Mouse (Mus musculus) C2C12 (cell line): ENCODE measurements around the gene Cdkn1c. TPM values are rescaled to one million over a fixed set of nuclear protein-coding genes. Genes with fewer than 3 reads are reported as not detected.

ENCODE experiments used
- H3K27me3 ChIP-seq: one replicate; pipeline ENCODE4 v1.6.1; 2011; ENCODE audit not compliant: control insufficient read depth, insufficient read depth, insufficient read length
- H3K36me3 ChIP-seq: one replicate; pipeline ENCODE4 v1.6.1; 2011; ENCODE audit not compliant: control insufficient read depth, insufficient read depth
- H3K4me3 ChIP-seq: one replicate; pipeline ENCODE4 v1.5.1; 2011; ENCODE audit warnings: mild to moderate bottlenecking, control low read depth; ENCODE audit not compliant: poor library complexity, insufficient read depth, severe bottlenecking
- H3K79me2 ChIP-seq: one replicate; pipeline ENCODE4 v1.6.1; 2011; ENCODE audit not compliant: control insufficient read depth, insufficient read depth
- H3K79me3 ChIP-seq: one replicate; pipeline ENCODE4 v1.6.1; 2011; ENCODE audit warnings: low read depth, control low read depth
- H3ac ChIP-seq: one replicate; pipeline ENCODE3; 2011; ENCODE audit warnings: low read depth; ENCODE audit not compliant: control insufficient read depth, insufficient read length
- CEBPB ChIP-seq: IDR thresholded peaks from one replicate; pipeline ENCODE4 v1.6.1; 2011; ENCODE audit warnings: low read depth, mild to moderate bottlenecking, control low read depth, moderate library complexity
- CTCF ChIP-seq: IDR thresholded peaks from one replicate; pipeline ENCODE4 v1.5.1; 2011; ENCODE audit not compliant: control insufficient read depth, insufficient read depth, insufficient read length
- FOSL1 ChIP-seq: IDR thresholded peaks from one replicate; pipeline ENCODE4 v1.8.0; 2011; ENCODE audit warnings: mild to moderate bottlenecking, low read length; ENCODE audit not compliant: poor library complexity, insufficient read depth, severe bottlenecking
- MAX ChIP-seq: IDR thresholded peaks from one replicate; pipeline ENCODE4 v1.6.1; 2011; ENCODE audit warnings: mild to moderate bottlenecking, control low read depth
- MYOD1 ChIP-seq: IDR thresholded peaks from one replicate; pipeline ENCODE4 v1.6.1; 2011; ENCODE audit warnings: low read depth; ENCODE audit not compliant: control insufficient read depth, insufficient read length
- MYOG ChIP-seq: IDR thresholded peaks from one replicate; pipeline ENCODE4 v1.6.1; 2011; ENCODE audit not compliant: control insufficient read depth, insufficient read length; ENCODE audit errors: extremely low read depth
- USF1 ChIP-seq: IDR thresholded peaks from one replicate; pipeline ENCODE4 v1.6.1; 2011; ENCODE audit warnings: low read depth, mild to moderate bottlenecking, control low read depth, moderate library complexity
- long read RNA-seq, 2 experiments: library from polyadenylated mRNA; unstranded; transcript quantifications; one replicate each; pipeline ENCODE4 v2.0.0; 2019 to 2020
- polyA plus RNA-seq: library from polyadenylated mRNA; unstranded; fragments of >200 nt; fragmentation: generic; extraction: Trizol; gene quantifications from one replicate; pipeline ENCODE4 v1.2.1, GENCODE M21; 2012; ENCODE audit warnings: missing spikeins

Cdkn1c gene
- 2.3 TPM for polyA plus RNA-seq
- long read RNA-seq, experiment 1, transcript Cdkn1c-201 (4 exons, 1,901 nt) = major isoform, 5 of 15 reads
- long read RNA-seq, experiment 1, partial matches to known transcripts = 1 of 15 reads
- long read RNA-seq, experiment 1, other reads (novel, unspliced or antisense) = 8 of 15 reads
- long read RNA-seq, experiment 2, partial matches to known transcripts = 0 of 2 reads
- long read RNA-seq, experiment 2, other reads (novel, unspliced or antisense) = 2 of 2 reads

DNA sequence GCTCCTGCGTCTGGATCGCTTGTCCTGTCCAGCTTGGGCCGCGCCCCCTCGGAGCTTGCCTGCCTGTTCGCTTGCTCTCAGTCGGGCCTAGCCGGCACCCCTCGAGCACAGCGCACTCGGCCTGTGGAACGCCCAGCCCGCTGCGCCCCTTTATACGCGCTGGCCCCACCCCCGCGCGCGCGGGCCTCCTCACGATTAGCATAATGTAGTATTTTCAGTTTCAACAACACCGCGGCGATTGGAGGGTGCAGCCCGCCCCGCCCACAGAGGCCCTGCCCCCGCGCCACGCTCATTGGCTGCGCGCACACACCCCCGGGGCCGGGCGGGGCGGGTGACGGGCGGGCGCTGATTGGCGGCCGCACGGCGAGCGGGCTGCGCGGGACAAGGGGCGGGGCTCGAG lies at the start of gene Cdkn1c:
Gene Cdkn1c (minus strand): TSS at position 177 of the 400 bp plus-strand sequence.
- H3K4me3 ChIP-seq = no peak within 1 kb of the TSS
- peaks cover 16% of the 10 kb centered on the region for H3K27me3 ChIP-seq
- no peaks in the 10 kb centered on the region for H3K79me3 ChIP-seq
- TF ChIP-seq MYOG (no peak), USF1 (no peak), FOSL1 (no peak), MYOD1 (no peak), MAX (no peak), CEBPB (no peak)
- peak within 1 kb of the TSS; percentile 29 for H3ac ChIP-seq
- no peaks in the 10 kb centered on the region for H3K79me2 ChIP-seq
- H3K36me3 ChIP-seq = no peaks in the 10 kb centered on the region

DNA sequence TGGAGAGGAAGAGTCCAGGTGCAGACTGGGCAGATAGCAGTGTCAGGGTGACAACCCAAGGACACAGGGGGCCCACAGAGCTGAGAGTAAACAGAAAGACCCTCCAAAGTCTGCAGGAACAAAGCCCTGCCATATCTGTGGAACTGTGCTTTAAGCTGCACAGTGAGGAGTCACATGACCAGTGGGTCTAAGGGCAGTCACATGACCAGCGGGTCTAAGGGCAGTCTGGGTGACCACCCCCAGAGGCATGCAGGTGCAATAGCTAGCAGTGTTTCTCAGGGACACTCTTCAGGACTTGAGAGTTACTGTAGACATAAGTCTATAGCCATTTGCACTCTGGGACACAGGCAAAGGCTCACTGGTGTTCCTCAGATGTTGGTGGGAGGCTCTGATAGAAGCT lies 48.7 kb upstream of the Cdkn1c start:
- Histone ChIP-seq H3K4me3 (no peak overlapping the region), H3K79me2 (no peaks in the 10 kb centered on the region), H3K36me3 (peaks cover 11% of the 10 kb centered on the region), H3K79me3 (no peaks in the 10 kb centered on the region), H3ac (no peak overlapping the region), H3K27me3 (no peaks in the 10 kb centered on the region)
- TF ChIP-seq USF1 (peak; percentile 42), FOSL1 (no peak)

DNA sequence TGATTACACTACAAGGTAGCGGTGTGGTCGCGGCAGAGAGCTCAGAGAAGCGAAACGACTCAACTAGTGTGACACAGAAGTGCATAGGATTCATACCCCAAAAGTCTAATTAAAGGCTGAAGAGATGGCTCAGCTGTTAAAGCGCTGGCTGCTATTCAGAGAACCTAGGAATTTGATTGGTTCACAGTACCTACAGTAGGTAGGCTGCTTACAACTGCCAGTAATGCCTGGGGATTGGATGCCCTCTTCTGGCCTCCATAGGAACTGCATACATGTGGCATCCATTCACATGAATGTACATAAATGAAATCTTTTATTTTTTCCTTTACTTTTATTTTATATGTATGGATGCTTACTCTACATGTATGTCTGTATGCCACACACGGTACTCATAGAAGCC lies 45.8 kb upstream of the Cdkn1c start:
- TF ChIP-seq MAX (no peak), CTCF (peak; percentile 16)
- Histone ChIP-seq H3K36me3 (no peaks in the 10 kb centered on the region), H3K79me3 (no peaks in the 10 kb centered on the region), H3ac (no peak overlapping the region), H3K4me3 (no peak overlapping the region), H3K79me2 (no peaks in the 10 kb centered on the region), H3K27me3 (peaks cover 15% of the 10 kb centered on the region)

DNA sequence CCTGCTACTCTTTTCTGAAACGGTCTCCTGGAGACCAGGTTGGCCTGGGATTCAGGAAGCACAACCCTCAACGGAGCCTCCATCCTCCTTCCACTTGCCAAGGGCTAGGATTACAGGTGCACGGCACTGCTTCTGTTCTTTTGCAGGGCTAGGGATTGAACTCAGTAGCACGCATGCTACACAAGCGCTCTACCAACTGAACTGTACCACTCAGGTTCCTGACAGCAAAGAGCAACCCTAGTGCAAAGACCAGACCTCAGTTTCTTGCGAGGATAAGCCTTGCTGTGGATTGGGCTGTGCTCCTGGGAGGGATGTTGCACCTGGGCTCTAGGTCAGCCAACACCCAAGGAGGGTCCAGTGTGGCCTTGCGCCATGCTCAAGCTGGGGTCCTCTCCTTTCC lies 45.4 kb upstream of the Cdkn1c start:
- H3K79me2 ChIP-seq = no peaks in the 10 kb centered on the region
- H3K36me3 ChIP-seq = no peaks in the 10 kb centered on the region
- no peaks in the 10 kb centered on the region for H3K79me3 ChIP-seq
- no peak overlapping the region for H3K4me3 ChIP-seq
- TF ChIP-seq USF1 (no peak), CTCF (no peak), MYOD1 (no peak), MAX (no peak), FOSL1 (no peak), CEBPB (no peak), MYOG (no peak)
- no peak overlapping the region for H3ac ChIP-seq
- H3K27me3 ChIP-seq = peaks cover 18% of the 10 kb centered on the region

DNA sequence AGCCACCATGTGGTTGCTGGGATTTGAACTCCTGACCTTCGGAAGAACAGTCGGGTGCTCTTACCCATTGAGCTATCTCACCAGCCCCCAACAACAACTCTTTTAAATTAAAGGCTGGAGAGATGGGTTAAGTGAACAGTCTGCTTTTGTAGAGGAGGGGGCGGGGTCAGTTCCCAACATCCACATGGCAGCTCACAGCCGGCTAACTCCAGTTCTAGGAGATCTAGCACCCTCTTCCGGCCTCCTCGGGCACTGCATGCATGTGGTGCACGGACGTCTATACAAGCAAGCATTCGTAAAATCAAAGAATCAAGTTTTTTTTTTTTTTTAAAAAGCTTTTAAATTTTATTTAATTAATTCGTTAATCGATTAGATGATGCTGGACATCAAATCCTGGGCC lies 45.0 kb upstream of the Cdkn1c start:
- TF ChIP-seq CTCF (peak; percentile 24), MYOG (no peak)
- peaks cover 20% of the 10 kb centered on the region for H3K27me3 ChIP-seq
- no peaks in the 10 kb centered on the region for H3K79me2 ChIP-seq
- no peaks in the 10 kb centered on the region for H3K79me3 ChIP-seq
- H3K36me3 ChIP-seq = no peaks in the 10 kb centered on the region
- no peak overlapping the region for H3ac ChIP-seq
- H3K4me3 ChIP-seq = no peak overlapping the region

DNA sequence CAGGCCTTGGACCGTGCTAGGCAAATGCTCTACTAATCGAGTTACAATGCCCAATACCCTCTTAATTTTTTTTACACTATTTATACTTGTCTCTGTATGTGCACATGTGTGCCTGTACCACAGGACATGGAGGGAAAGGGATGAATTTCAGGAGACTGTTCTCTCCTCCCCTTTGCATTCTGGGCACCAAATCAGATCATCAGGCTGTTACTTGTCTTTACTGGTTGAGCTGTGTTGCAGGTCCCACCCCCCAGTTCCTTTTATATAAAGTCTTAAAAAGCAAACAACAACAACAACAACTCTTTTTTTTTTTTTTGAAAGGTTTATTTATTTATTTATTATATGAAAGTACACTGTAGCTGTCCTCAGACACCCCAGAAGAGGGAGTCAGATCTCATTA lies 44.6 kb upstream of the Cdkn1c start:
- no peaks in the 10 kb centered on the region for H3K36me3 ChIP-seq
- H3K79me2 ChIP-seq = no peaks in the 10 kb centered on the region
- no peaks in the 10 kb centered on the region for H3K79me3 ChIP-seq
- TF ChIP-seq MYOD1 (no peak), MYOG (no peak), CEBPB (no peak), USF1 (no peak), CTCF (no peak), MAX (no peak)
- no peak overlapping the region for H3ac ChIP-seq
- H3K27me3 ChIP-seq = peaks cover 22% of the 10 kb centered on the region
- no peak overlapping the region for H3K4me3 ChIP-seq
